Mouse (Mus musculus) kidney, postnatal 36 days (tissue): Measurements from ENCODE around the gene Pmpcb.

Experiments
- DNase-seq, 2 experiments: peaks; one replicate each; pipeline ENCODE4 v3.0.0; 2021 to 2022; ENCODE audit warnings: mixed read lengths in 2 of 2

The Pmpcb gene

GRCm38 (mm10) chr5:21804837-21805236, 67.9 kb downstream of the Pmpcb start:
- no peak for DNase-seq
